Mouse (Mus musculus) monocyte, adult 2 months (primary cell): ENCODE results near the gene Nrxn3.

Experiments used
- DNase-seq, 2 experiments: peaks; one replicate each; pipeline ENCODE4 v3.0.0; 2022; ENCODE audit warnings: low spot score in 2 of 2, low read depth in 1 of 2

The Nrxn3 gene

GRCm38 (mm10) chr12:90041038-90041437 lies 1318.4 kb downstream of the Nrxn3 start:
- DNase-seq, result no peak

- no peak for DNase-seq
Measured at GRCm38 (mm10) chr12:90056256-90056655, 1333.6 kb downstream of the Nrxn3 start.

- no peak for DNase-seq
Measured at GRCm38 (mm10) chr12:90059786-90060185, 1337.1 kb downstream of the Nrxn3 start.

GRCm38 (mm10) chr12:90061312-90061711 lies 1338.6 kb downstream of the Nrxn3 start:
- DNase-seq, result no peak

GRCm38 (mm10) chr12:90062219-90062618 lies 1339.5 kb downstream of the Nrxn3 start:
- no peak for DNase-seq

- no peak for DNase-seq
Measured at GRCm38 (mm10) chr12:90063443-90063842, 1340.8 kb downstream of the Nrxn3 start.

- no peak for DNase-seq
Measured at GRCm38 (mm10) chr12:90085862-90086261, 1363.2 kb downstream of the Nrxn3 start.

- DNase-seq, result no peak
Measured at GRCm38 (mm10) chr12:90095754-90096153, 1373.1 kb downstream of the Nrxn3 start.

GRCm38 (mm10) chr12:90113351-90113791 lies 1390.7 kb downstream of the Nrxn3 start:
- no peak for DNase-seq

- DNase-seq, result no peak
Measured at GRCm38 (mm10) chr12:90131927-90132869, 1409.5 kb downstream of the Nrxn3 start.

- DNase-seq, result no peak
Measured at GRCm38 (mm10) chr12:90142011-90142410, 1419.3 kb downstream of the Nrxn3 start.

GRCm38 (mm10) chr12:90144247-90144646 lies 1421.6 kb downstream of the Nrxn3 start:
- no peak for DNase-seq

- DNase-seq, result no peak
Measured at GRCm38 (mm10) chr12:90158131-90158772, 1435.6 kb downstream of the Nrxn3 start.

- DNase-seq, result no peak
Measured at GRCm38 (mm10) chr12:90159911-90160310, 1437.2 kb downstream of the Nrxn3 start.

GRCm38 (mm10) chr12:90166118-90166517 lies 1443.4 kb downstream of the Nrxn3 start:
- no peak for DNase-seq

GRCm38 (mm10) chr12:90181566-90181965 lies 1458.9 kb downstream of the Nrxn3 start:
- no peak for DNase-seq

- DNase-seq, result no peak
Measured at GRCm38 (mm10) chr12:90183021-90183420, 1460.3 kb downstream of the Nrxn3 start.

GRCm38 (mm10) chr12:90196161-90196560 lies 1473.5 kb downstream of the Nrxn3 start:
- no peak for DNase-seq

- no peak for DNase-seq
Measured at GRCm38 (mm10) chr12:90197994-90198393, 1475.3 kb downstream of the Nrxn3 start.

GRCm38 (mm10) chr12:90202501-90202900 lies 1479.8 kb downstream of the Nrxn3 start:
- no peak for DNase-seq

- DNase-seq, result no peak
Measured at GRCm38 (mm10) chr12:90211410-90211809, 1488.7 kb downstream of the Nrxn3 start.

GRCm38 (mm10) chr12:90217060-90217459 lies 1494.4 kb downstream of the Nrxn3 start:
- DNase-seq, result no peak
